Mouse (Mus musculus): ENCODE measurements around the gene Gm5286. TPM values are rescaled to one million over a fixed set of nuclear protein-coding genes. Genes with fewer than 3 reads are reported as not detected.

Gene Gm5286
- not detected for total RNA-seq (2023)

GRCm38 (mm10) chr3:94196414-94196813 lies at the start of gene Gm5286:
Gm5286 (plus strand) TSS chr3:94196714.

GRCm38 (mm10) chr3:94178093-94178492 lies 18.4 kb upstream of the Gm5286 start, which contains the start of gene Gm10696:
Gm10696 (minus strand) TSS chr3:94178193.

Other genes starting within 250 kb of the Gm5286 start
- not detected for gene Tdpoz5, start 235.4 kb upstream of the Gm5286 start, total RNA-seq (2023)
- gene Gm9125, start 141.8 kb upstream of the Gm5286 start, total RNA-seq (2023), result not detected
- not detected for gene Gm10697, start 124.1 kb upstream of the Gm5286 start, total RNA-seq (2023)
- not detected for gene Gm10696, start 18.5 kb upstream of the Gm5286 start, total RNA-seq (2023)
- not detected for gene Gm4778, start 67.3 kb downstream of the Gm5286 start, total RNA-seq (2023)
- gene Them4, start 113.4 kb downstream of the Gm5286 start, total RNA-seq (2023), result 1 to 10 TPM; 4.8 to 8.9 TPM
- not detected for gene Them5, start 145.4 kb downstream of the Gm5286 start, total RNA-seq (2023)
- gene C2cd4d, start 165.7 kb downstream of the Gm5286 start, total RNA-seq (2023), result not detected
- gene Rorc, start 176.1 kb downstream of the Gm5286 start, total RNA-seq (2023), result 1 to 10 TPM; 1.5 to 2.6 TPM
- under 1 TPM; 0.52 to 0.56 TPM for gene Lingo4, start 201.8 kb downstream of the Gm5286 start, total RNA-seq (2023)
- gene Tdrkh, start 216.6 kb downstream of the Gm5286 start, total RNA-seq (2023), result 1 to 10 TPM; 5.6 to 6.8 TPM
- gene Mrpl9, start 246.6 kb downstream of the Gm5286 start, total RNA-seq (2023), result 10 to 100 TPM; 66.8 to 68.7 TPM
- gene Oaz3, start 247.2 kb downstream of the Gm5286 start, total RNA-seq (2023), result under 1 TPM in 1 of 2 experiments, not detected in 1; 0.44 TPM